Mouse (Mus musculus) layer of hippocampus, postnatal 25 days (tissue): ENCODE measurements around the gene Gm2564. TPM values are rescaled to one million over a fixed set of nuclear protein-coding genes. Genes with fewer than 3 reads are reported as not detected.
"Not testable (repeated sequence)": the region's sequence is repeated elsewhere in the genome, so short reads cannot be mapped to it uniquely, and the experiment has no call there.

Experiments
- DNase-seq, 2 experiments: peaks; one replicate each; pipeline ENCODE4 v3.0.0; 2022; ENCODE audit warnings: mixed read lengths in 2 of 2, low spot score in 1 of 2; ENCODE audit errors: extremely low spot score in 1 of 2
- total RNA-seq, 2 experiments: library from RNA; stranded (reverse); gene quantifications; 2 replicates each; pipeline ENCODE4 v1.2.3; 2021

Gene Gm2564
- 10 to 100 TPM; 12.3 to 13.7 TPM for total RNA-seq

GRCm38 (mm10) chr4:42629419-42629818 lies at the start of gene Gm2564:
Gene Gm2564, plus strand, starts transcription at chr4:42629719.
- not testable (repeated sequence) for DNase-seq

GRCm38 (mm10) chr4:42611895-42612294 lies 17.6 kb upstream of the Gm2564 start, which contains the start of gene Gm10591:
Gene Gm10591, plus strand, starts transcription at chr4:42612195.
- DNase-seq = not testable (repeated sequence)

- not testable (repeated sequence) for DNase-seq
Observed at GRCm38 (mm10) chr4:42654951-42655350, 25.4 kb downstream of the Gm2564 start, which contains the start of gene Ccl27b. Gene Ccl27b, plus strand, starts transcription at chr4:42655251.

GRCm38 (mm10) chr4:42661793-42662192 lies 32.3 kb downstream of the Gm2564 start, which contains the start of gene Il11ra2:
Gene Il11ra2, minus strand, starts transcription at chr4:42661893.
- DNase-seq = not testable (repeated sequence)

DNA sequence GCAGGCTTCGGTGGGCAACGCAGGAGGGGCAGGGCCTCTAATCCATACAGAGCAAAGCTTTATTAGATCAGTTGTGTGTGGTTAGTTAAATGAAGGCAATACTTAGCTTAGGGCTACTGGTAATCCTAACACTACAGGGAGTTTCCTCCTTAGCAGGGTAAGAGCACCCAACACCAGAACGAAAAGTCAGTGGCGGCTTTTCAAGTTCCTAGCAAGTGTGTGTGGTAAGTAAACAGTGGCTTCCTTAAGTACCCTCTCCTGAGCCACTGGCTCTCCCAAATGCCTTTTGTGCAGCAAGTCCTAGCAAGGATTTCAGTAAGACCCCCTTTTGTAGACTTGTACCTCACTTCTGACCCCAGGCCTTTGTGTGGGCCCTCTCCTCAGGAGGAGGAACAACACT lies 45.9 kb downstream of the Gm2564 start:
- DNase-seq = not testable (repeated sequence)

DNA sequence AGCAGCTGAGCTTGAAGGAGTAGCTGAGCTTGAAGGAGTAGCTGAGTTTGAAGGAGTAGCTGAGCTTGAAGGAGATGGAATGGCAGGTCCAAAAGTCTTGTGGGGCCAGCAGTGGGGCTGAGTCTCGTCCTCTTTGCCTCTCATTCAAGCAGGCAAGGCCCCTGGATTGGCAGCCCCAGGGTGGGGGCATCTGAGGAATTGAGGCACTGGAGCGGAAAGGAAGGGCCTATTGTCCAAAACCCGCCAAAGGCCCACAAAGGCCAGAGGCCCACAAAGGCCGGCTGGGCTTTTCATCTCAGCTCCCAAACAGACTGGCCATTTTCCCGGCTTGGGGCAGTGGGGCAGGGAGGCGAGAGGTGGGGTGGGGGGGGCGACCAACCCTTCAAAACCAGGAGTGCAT lies 49.8 kb downstream of the Gm2564 start:
- not testable (repeated sequence) for DNase-seq

DNA sequence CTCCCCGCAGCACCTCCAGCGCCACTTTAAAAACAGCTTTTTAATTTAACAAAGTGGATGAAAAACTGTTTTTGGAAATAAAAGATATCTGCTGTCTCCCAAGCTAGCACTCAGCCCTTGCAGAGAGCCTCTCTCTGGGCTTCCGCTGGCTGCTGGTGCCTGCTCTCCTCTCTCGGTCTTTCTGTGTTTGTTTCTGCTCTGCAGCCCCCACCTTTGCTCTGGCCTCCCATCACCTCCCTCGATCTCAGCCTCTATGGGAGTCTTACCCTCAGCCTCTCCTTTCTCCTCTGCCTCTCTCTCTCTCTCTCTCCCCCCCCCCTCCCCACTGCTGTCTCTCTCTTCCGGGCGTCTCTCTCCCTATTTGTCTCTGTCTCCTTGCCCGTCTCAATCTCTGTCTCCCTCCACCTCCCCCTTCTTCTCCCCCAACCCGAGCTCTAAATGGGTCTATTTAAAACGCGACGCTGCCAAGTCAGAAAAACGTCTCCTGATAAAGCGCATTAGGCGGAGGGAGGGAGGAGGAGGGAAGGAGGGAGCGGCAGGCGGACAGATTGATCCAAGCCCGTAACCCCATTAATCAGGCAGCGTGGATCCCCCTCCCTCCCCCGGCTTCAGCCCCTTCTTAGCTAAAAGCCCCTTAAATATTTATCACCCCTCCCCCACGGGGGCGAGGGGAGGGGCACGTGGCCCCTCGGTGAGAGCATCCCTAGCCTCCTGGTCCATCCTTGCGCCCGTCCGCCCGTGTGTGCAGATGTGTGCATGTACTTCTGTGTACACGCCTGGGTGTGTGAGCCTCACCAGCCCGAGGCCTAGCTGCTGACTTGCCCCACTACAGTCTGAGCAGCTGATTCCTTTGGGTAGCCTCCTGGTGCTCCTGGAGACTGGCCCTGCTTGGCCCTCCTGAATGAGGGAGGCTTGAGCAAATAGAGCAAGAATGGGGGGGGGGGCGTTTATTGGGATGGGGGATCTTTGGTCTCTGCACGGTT lies 51.1 kb downstream of the Gm2564 start:
- DNase-seq = not testable (repeated sequence)

Other genes starting within 250 kb of the Gm2564 start
- not detected for gene Gm21586, start 190.3 kb upstream of the Gm2564 start, total RNA-seq
- gene Gm2163, start 163.0 kb upstream of the Gm2564 start, total RNA-seq = 1 to 10 TPM; 2.1 to 2.8 TPM
- under 1 TPM in 1 of 2 experiments, not detected in 1; 0.52 TPM for gene Fam205a2, start 101.5 kb upstream of the Gm2564 start, total RNA-seq
- not detected for gene Gm10591, start 17.5 kb upstream of the Gm2564 start, total RNA-seq
- gene Ccl27b, start 25.5 kb downstream of the Gm2564 start, total RNA-seq = 1 to 10 TPM in 1 of 2 experiments, not detected in 1; 6.1 TPM
- gene Il11ra2, start 32.2 kb downstream of the Gm2564 start, total RNA-seq = under 1 TPM in 1 of 2 experiments, not detected in 1; 0.47 TPM
- gene 4930578G10Rik, start 105.8 kb downstream of the Gm2564 start, total RNA-seq = 1 to 10 TPM in 1 of 2 experiments, under 1 TPM in 1; 0.49 to 2.7 TPM
- gene Ccl19, start 126.9 kb downstream of the Gm2564 start, total RNA-seq = under 1 TPM in 1 of 2 experiments, not detected in 1; 0.86 TPM
- gene Ccl21a, start 144.3 kb downstream of the Gm2564 start, total RNA-seq = not detected
- under 1 TPM; 0.12 to 0.20 TPM for gene Fam205a1, start 224.2 kb downstream of the Gm2564 start, total RNA-seq
- under 1 TPM; 0.64 to 0.80 TPM for gene Gm12394, start 227.1 kb downstream of the Gm2564 start, total RNA-seq
- gene Fam205c, start 244.5 kb downstream of the Gm2564 start, total RNA-seq = under 1 TPM; 0.64 to 0.87 TPM